Mouse (Mus musculus) bone marrow macrophage, adult 2 months (primary cell): ENCODE results near the gene Lsamp. TPM values are rescaled to one million over a fixed set of nuclear protein-coding genes. Genes with fewer than 3 reads are reported as not detected.

Experiments
- H3K27ac ChIP-seq: 2 replicates; pipeline ENCODE4 v1.5.1; 2012; ENCODE audit warnings: low read depth, low read length; ENCODE audit not compliant: insufficient read depth
- H3K4me1 ChIP-seq: 2 replicates; pipeline ENCODE4 v1.6.1; 2012; ENCODE audit warnings: low read length; ENCODE audit not compliant: control insufficient read depth, insufficient read depth
- H3K4me3 ChIP-seq: 2 replicates; pipeline ENCODE4 v1.5.1; 2012; ENCODE audit warnings: mild to moderate bottlenecking, low read length, moderate library complexity; ENCODE audit not compliant: insufficient read depth
- CTCF ChIP-seq: IDR thresholded peaks from 2 replicates; pipeline ENCODE4 v1.5.1; 2012; ENCODE audit warnings: low read depth, mild to moderate bottlenecking, low read length, moderate library complexity
- POLR2A ChIP-seq: IDR thresholded peaks from 2 replicates; pipeline ENCODE4 v1.6.1; 2012; ENCODE audit warnings: mild to moderate bottlenecking, low read depth, low read length, borderline replicate concordance
- polyA plus RNA-seq: library from polyadenylated mRNA; stranded (reverse); fragments of >200 nt; gene quantifications from 2 replicates; pipeline ENCODE4 v1.2.4, GENCODE M21; 2012; ENCODE audit not compliant: missing spikeins, insufficient read depth, insufficient read length

The Lsamp gene
- polyA plus RNA-seq, 1 experiment: not detected

DNA sequence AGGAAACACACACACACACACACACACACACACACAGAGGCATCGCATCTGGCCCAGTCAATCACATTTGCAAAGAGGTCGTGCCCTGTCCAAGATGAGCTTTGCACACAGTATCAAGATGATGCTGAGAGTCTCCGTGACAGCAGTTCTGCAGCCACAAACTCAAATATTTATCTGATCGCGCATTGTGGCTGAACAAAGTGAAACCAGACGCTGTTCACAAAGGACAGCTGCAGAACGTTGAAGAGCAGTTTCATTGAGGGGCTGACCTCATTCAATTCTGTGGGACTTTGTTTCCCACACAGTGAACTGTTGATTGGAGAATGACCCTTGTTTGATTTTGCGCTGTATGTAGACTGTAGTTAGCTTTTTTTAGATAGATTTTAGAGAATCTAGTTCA is 2168.5 kb downstream of the Lsamp start:
- no peak overlapping the region for H3K4me3 ChIP-seq
- TF ChIP-seq CTCF (no peak), POLR2A (no peak)
- H3K4me1 ChIP-seq: no peaks in the 10 kb centered on the region
- no peak overlapping the region for H3K27ac ChIP-seq

DNA sequence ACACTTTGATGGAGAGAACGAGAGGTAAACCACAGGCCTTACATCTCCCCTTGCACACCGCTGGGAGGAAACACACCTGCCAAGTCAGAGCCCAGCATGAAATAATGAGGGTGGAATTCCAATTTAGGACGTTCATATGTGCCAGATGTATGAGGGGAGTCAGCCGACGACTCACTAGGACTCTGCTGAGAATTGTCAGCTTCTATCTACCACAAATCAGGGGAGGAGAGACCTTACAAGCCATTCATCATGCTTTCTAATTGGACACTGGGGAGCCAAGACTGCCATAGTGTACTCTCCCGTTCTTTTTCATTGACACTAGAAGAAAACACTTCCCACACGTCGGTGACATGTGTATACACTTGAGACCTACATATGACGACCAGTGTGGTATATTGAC is 2173.7 kb downstream of the Lsamp start:
- Histone ChIP-seq H3K4me3 (no peak overlapping the region), H3K4me1 (no peaks in the 10 kb centered on the region), H3K27ac (no peak overlapping the region)
- TF ChIP-seq POLR2A (no peak), CTCF (no peak)

DNA sequence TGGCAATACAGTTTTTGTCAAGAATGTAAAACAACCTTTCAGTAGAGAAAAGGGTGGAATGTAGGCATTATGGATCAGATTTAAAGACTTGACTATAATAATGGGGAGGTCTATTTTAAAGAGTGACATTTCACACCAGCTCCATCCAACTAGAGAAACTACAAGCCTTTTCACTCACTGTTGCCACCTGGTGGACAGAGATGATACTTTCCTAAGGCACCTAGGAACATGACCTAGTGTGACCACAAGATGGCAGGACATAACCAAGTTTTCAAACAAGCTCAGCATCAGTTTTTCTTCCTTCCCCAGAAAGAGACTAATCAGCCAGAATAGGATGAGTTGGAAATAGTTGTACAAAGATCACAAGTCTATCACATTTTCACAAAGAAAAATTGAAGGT is 2180.8 kb downstream of the Lsamp start:
- no peak overlapping the region for H3K27ac ChIP-seq
- H3K4me3 ChIP-seq: no peak overlapping the region
- no peaks in the 10 kb centered on the region for H3K4me1 ChIP-seq
- no peak for TF ChIP-seq POLR2A

DNA sequence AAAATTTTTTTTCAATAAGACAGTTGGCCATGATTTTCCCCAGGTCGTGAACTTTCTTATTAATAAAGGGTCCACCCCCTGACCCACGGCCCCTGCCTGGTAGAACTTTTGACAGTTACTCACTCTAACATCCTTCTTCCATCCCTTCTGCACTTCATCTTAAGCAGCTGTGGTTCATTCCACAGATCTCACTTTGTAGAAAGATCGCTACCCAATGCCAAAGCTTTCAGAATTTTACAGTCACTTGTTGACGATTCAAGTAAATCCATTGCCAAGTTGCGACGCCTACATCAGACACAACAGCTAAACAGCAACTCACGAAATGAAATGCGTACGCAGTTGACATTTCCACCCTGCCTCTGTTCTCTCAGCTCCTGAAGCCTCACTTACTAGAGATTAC is 2184.1 kb downstream of the Lsamp start:
- TF ChIP-seq POLR2A (no peak), CTCF (no peak)
- H3K27ac ChIP-seq: no peak overlapping the region
- no peak overlapping the region for H3K4me3 ChIP-seq
- no peaks in the 10 kb centered on the region for H3K4me1 ChIP-seq

DNA sequence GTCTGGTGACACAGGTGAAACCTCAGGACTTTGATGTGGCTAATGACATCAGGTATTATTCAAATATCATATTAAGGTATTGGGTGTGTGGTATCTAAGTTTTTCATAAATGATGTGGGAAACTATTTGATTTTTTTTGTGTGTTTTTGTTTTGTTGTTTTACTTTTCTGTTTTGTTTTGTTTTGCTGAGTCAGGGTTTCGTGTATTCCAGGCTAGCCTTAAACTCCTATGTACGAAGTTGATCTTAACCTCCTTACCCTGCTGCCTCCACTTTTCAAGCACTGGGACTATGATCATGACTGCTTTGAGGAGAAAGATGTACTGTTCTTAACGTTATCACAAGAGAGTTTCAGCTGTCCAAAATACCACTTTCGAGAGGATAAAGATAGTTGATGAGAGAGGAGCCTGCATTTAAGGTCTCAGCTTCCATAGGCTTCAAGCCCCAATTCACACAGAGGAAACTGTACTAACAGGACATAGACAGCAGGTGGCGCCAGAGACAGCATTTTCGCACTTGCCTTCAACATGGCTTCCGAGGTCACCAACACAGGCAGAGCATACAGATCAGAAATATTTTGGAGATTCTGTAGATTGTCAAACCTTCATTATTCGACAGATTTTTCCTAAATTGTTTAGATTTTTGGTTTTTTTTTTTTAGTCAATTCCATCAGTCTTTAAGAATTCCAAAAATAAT is 2185.4 kb downstream of the Lsamp start:
- Histone ChIP-seq H3K4me3 (no peak overlapping the region), H3K27ac (no peak overlapping the region), H3K4me1 (no peaks in the 10 kb centered on the region)
- TF ChIP-seq CTCF (peak; percentile 60), POLR2A (no peak)

DNA sequence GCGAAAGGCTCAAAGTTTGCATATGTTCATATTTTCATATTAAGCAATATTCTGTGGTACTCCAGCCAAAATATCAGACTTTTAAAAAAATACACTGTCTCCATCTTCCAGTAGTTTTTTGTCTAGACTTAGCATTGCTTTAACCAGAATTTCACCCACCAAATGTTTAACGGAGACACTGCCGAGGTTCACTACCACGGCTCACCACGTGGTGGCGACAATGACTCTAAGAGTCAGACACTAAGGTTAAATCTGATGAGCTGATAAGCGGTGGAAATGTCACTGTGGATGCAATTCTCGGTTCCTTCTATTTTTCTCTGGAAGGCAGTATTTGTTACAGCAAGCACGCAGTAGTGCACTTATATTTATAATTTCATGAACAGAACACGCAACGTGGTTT is 2188.3 kb downstream of the Lsamp start:
- no peak overlapping the region for H3K4me3 ChIP-seq
- H3K27ac ChIP-seq: no peak overlapping the region
- H3K4me1 ChIP-seq: no peaks in the 10 kb centered on the region
- TF ChIP-seq POLR2A (no peak), CTCF (peak; percentile 60)

DNA sequence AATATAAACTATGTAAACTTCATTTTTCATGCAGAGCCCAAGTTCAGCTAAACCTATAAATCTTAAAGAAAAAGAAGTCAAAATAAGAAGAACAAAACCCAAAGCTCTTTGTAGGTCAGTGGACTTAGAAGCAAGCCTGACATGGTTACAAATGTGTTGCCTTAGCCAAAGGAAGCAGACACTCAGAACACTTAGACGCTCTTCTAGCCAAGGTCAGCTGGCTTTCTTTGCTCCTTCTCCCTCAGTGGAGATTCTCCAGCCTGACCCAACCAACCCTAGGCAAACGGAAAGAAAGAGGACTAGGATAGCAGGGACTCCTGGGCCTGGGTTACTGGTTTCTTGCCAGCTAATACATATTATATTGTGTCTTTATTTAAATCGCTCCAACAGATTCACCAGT is 2194.7 kb downstream of the Lsamp start:
- Histone ChIP-seq H3K4me1 (no peaks in the 10 kb centered on the region), H3K27ac (no peak overlapping the region), H3K4me3 (no peak overlapping the region)
- no peak for TF ChIP-seq POLR2A
- no peak for TF ChIP-seq CTCF

DNA sequence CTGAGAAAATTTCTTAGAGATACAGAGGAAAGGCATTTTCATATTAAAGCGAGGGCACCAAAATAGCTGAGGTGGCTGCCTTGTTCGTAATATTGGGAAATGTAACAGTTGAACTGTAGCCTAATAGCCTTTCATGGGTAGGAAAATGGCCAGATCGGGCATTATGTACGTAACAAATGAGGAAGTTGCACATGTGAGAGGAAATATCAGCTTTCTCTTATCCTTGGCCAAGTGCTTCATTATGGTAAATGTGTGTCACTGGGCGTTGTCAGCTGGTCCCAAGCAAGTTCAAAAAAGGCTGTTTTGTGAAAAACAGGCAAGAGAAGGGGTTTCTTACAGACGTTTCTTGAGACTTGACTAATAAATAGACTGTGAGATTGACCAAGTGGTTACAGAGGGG is 2195.9 kb downstream of the Lsamp start:
- Histone ChIP-seq H3K4me1 (no peaks in the 10 kb centered on the region), H3K27ac (no peak overlapping the region), H3K4me3 (no peak overlapping the region)
- TF ChIP-seq POLR2A: no peak
- TF ChIP-seq CTCF: no peak

DNA sequence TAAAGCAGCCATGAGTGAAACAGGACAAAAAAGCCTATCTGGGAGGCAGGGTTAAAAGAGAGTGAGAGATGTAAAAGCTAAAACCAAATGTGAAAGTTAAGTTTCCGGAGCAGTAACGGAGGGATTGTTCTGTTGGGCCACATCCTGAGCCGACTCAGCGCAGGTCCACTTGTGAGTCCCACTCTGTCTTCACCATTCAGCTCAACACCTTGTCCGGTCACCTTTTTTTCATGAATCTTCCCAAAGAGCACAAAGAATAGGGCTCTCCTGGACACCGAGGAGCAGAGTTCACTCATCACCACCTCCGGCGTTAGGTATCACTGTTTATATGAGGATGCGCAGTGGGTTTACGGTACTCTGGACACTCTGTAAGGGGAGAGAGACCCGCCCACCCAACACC is 2196.3 kb downstream of the Lsamp start:
- Histone ChIP-seq H3K4me3 (no peak overlapping the region), H3K4me1 (no peaks in the 10 kb centered on the region), H3K27ac (no peak overlapping the region)
- TF ChIP-seq CTCF (no peak), POLR2A (no peak)

DNA sequence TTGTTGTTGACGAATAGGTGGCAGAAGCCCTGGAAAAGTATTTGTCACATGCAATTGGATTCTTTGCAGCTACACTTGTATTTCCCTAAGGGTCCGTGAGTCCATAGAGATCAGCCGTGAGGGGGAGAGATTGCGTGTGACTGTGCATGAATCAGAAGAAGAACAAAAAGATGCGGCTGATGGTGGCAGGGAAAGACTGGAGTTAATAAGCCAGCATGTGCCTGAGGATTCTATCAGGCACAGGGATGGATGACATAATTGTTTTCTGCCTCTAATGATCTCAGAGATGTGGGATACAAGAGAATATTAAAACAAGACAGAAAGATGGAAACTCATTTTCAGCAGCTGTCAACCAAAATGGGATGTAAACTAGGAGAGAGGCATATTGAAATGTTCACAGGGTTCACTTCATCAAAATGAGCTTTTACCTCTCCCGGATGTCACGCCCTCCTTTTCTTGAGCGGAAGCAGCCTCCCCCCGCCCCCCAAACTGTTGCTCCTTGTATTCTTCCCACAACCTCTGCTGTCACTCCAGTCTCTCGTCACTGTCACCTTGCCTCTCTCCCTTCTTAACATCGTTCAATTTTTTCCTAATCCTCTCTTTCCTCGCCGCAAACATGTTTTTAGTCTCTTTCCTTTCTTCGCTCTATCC is 2205.4 kb downstream of the Lsamp start:
- Histone ChIP-seq H3K4me1 (no peaks in the 10 kb centered on the region), H3K27ac (no peak overlapping the region), H3K4me3 (no peak overlapping the region)
- no peak for TF ChIP-seq CTCF
- TF ChIP-seq POLR2A: no peak
